ENCODE assay signal across 19 mouse cellular contexts in the genomic region with DNA sequence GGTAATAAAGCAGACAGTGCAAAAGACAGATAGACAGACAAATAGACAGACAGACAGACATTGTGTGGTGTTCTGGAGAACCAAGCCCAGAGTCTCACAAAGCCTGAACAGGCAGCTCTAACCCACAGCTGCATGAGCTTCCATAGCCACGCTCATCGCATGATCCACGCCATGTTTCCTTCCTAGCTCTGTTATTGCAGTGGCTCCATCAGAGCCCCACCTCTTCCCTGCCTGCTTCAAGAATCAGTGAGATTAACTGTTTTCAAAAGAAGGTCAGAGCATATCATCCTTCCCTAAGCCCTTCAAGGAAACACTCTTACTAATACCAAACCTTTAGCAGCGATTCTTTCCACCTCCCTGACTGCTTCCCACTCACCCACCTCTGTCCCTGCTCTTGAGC. TPM values are rescaled to one million over a fixed set of nuclear protein-coding genes. Genes with fewer than 3 reads are reported as not detected.
A peak's percentile ranks its signal among the peaks of the same experiment; 100 is the strongest.
DNase-seq lines count a peak whose midpoint lies in the region; ATAC-seq lines count a peak whose summit lies in the region.
"Had no signal": no experiment of that assay in that cellular context is flagged by ENCODE, and none has a peak within 500 bp of the region (broad histone marks: within the 10 kb centered on the region; RNA-seq: fewer than 3 reads in every experiment).

No protein-coding gene starts in this region.

- peak overlapping the region; percentile 61 for H3K27ac ChIP-seq in heart, embryonic 12.5 days (ENCODE audit: poor library complexity, severe bottlenecking)
- H3K27ac ChIP-seq: embryonic facial prominence, embryonic 12.5 days; limb, embryonic 15.5 days; neural tube, embryonic 12.5 days had no signal

- peak overlapping the region; percentile 30; the same call in 1 of the 2 replicates for H3K4me2 ChIP-seq in heart, embryonic 12.5 days
- H3K4me2 ChIP-seq: embryonic facial prominence, embryonic 12.5 days; limb, embryonic 15.5 days; neural tube, embryonic 12.5 days had no signal

- no peak for DNase-seq in heart, adult 9 months (ENCODE audit: low spot score in 2 of 2)
- peak; percentile 27 for DNase-seq in retina, postnatal 1 day
- DNase-seq in retina, embryonic 14.5 days (ENCODE audit: low spot score) = no peak
- no peak for DNase-seq in spleen, postnatal 10 days (ENCODE audit: low spot score in 2 of 2)
- no peak for DNase-seq in adrenal gland, adult 8-10 months
- DNase-seq: adrenal gland, postnatal 14 days; cerebellum, adult 18-20 months; kidney, adult 11 months; layer of hippocampus, postnatal 36 days; right cerebral cortex, postnatal 4 days; thymus, postnatal 25 days had no signal

- peaks cover 48% of the 10 kb centered on the region for H3K4me1 ChIP-seq in heart, embryonic 12.5 days (replicated peaks)
- H3K4me1 ChIP-seq: embryonic facial prominence, embryonic 12.5 days had no signal

- no peak overlapping the region for H3K4me3 ChIP-seq in heart, embryonic 12.5 days
- H3K4me3 ChIP-seq: embryonic facial prominence, embryonic 12.5 days; limb, embryonic 15.5 days; neural tube, embryonic 12.5 days had no signal

- H3K9me3 ChIP-seq in heart, embryonic 12.5 days (replicated peaks) = no peaks in the 10 kb centered on the region
- H3K9me3 ChIP-seq: embryonic facial prominence, embryonic 12.5 days; limb, embryonic 15.5 days; neural tube, embryonic 12.5 days had no signal

- no peak overlapping the region for H3K9ac ChIP-seq in heart, embryonic 12.5 days
- H3K9ac ChIP-seq: embryonic facial prominence, embryonic 12.5 days; limb, embryonic 15.5 days; neural tube, embryonic 12.5 days had no signal

- H3K36me3 ChIP-seq in heart, embryonic 12.5 days = no peaks in the 10 kb centered on the region
- H3K36me3 ChIP-seq: embryonic facial prominence, embryonic 12.5 days; limb, embryonic 15.5 days; neural tube, embryonic 12.5 days had no signal

- 41% methylated on average over 4 of the region's 4 CpGs for WGBS in heart, embryonic 12.5 days

- peak; percentile 27; the same call in 1 of the 2 replicates for ATAC-seq in heart, embryonic 12.5 days (ENCODE audit: insufficient number of reproducible peaks, low FRiP score)
- ATAC-seq in erythroid progenitor cell, adult 5-6 weeks (replicated peaks; ENCODE audit: low FRiP score, poor library complexity, severe bottlenecking) = peak; percentile 58
- ATAC-seq in megakaryocyte-erythroid progenitor cell, adult 5-6 weeks (replicated peaks; ENCODE audit: low FRiP score, low TSS enrichment, poor library complexity, severe bottlenecking) = peak; percentile 32; the same call in 1 of the 2 replicates
- ATAC-seq: forebrain, embryonic 16.5 days had no signal

- no peaks in the 10 kb centered on the region for H3K27me3 ChIP-seq in heart, embryonic 12.5 days (replicated peaks)
- H3K27me3 ChIP-seq: embryonic facial prominence, embryonic 12.5 days; limb, embryonic 15.5 days; neural tube, embryonic 12.5 days had no signal

RNA-seq across cellular contexts. Expression of a gene that starts 41.4 kb away (rescaled TPM):
- 171 and 182 TPM in 2 replicates for polyA plus RNA-seq in heart, embryonic 12.5 days (2016; fragmentation: Nextera tagmentation; extraction: Ambion mirVana)
- 135 and 172 TPM in 2 replicates for total RNA-seq in erythroid progenitor cell, adult 5-6 weeks (2015; ENCODE audit: low replicate concordance)
- total RNA-seq in erythroid progenitor cell, adult 5-6 weeks (2017; ENCODE audit: low replicate concordance) = 87.1 and 93.3 TPM in 2 replicates
- 545 and 559 TPM in 2 replicates for total RNA-seq in megakaryocyte-erythroid progenitor cell, adult 5-6 weeks (2014; fragmentation: Nextera tagmentation)
- 707 and 779 TPM in 2 replicates for total RNA-seq in megakaryocyte-erythroid progenitor cell, adult 5-6 weeks (2017)
- total RNA-seq in adrenal gland, adult 8-10 months (2022) = 100 to 1,000 TPM; 184 to 239 (median 209) TPM

RNA-seq across cellular contexts. Expression of a gene that starts 43.3 kb away (rescaled TPM):
- 23.4 and 25.0 TPM in 2 replicates for polyA plus RNA-seq in heart, embryonic 12.5 days (2016; fragmentation: Nextera tagmentation; extraction: Ambion mirVana)
- total RNA-seq in erythroid progenitor cell, adult 5-6 weeks (2015; ENCODE audit: low replicate concordance) = 32.1 and 44.4 TPM in 2 replicates
- total RNA-seq in erythroid progenitor cell, adult 5-6 weeks (2017; ENCODE audit: low replicate concordance) = 15.1 and 25.8 TPM in 2 replicates
- 20.7 and 22.7 TPM in 2 replicates for total RNA-seq in megakaryocyte-erythroid progenitor cell, adult 5-6 weeks (2014; fragmentation: Nextera tagmentation)
- total RNA-seq in megakaryocyte-erythroid progenitor cell, adult 5-6 weeks (2017) = 9.6 and 22.9 TPM in 2 replicates
- 10 to 100 TPM; 26.8 to 34.1 (median 29.6) TPM for total RNA-seq in adrenal gland, adult 8-10 months (2022)

RNA-seq across cellular contexts. Expression of a gene that starts 59.9 kb away (rescaled TPM):
- polyA plus RNA-seq in heart, embryonic 12.5 days (2016; fragmentation: Nextera tagmentation; extraction: Ambion mirVana) = 52.9 and 57.4 TPM in 2 replicates
- not detected in 2 replicates for total RNA-seq in erythroid progenitor cell, adult 5-6 weeks (2015; ENCODE audit: low replicate concordance)
- not detected in 2 replicates for total RNA-seq in erythroid progenitor cell, adult 5-6 weeks (2017; ENCODE audit: low replicate concordance)
- total RNA-seq in megakaryocyte-erythroid progenitor cell, adult 5-6 weeks (2014; fragmentation: Nextera tagmentation) = not detected in 2 replicates
- total RNA-seq in megakaryocyte-erythroid progenitor cell, adult 5-6 weeks (2017) = not detected in 2 replicates
- not detected for total RNA-seq in adrenal gland, adult 8-10 months (2022)
- total RNA-seq: adrenal gland, postnatal 14 days had no signal
- polyA plus RNA-seq: C2C12; embryonic facial prominence, embryonic 12.5 days; forebrain, embryonic 16.5 days; limb, embryonic 15.5 days; neural tube, embryonic 12.5 days had no signal
